Mouse (Mus musculus): ENCODE measurements at regions not wholly inside any gene's neighbourhood (a gene's known extent, or its start where the extent isn't known, plus 50 kb on each side); places are given as distances from the start of the nearest gene placed in this dataset.

DNA sequence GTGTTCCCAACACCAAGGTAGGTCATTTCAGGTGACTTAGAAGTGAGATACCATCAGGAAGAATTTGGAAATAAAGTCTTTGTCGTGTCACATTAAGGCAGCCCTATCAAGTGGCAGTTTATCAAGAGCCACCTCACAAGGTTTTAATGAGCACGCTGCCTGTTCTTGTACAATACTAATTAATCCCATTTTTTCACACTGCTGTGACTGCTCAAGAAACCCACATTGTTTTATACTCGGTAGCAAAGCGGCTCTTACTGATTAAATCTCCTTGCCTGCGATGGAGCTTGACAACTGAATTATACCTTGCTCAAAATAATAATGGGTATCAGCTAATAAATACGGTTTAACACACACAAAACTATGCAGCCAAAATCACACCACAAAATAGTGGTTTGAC, 175.2 kb downstream of the Gm11011 start:
- TF ChIP-seq CTCF (IDR thresholded peaks at IDR 0.05; ENCODE audit: insufficient read depth, low read length), result no peak
- no peak for TF ChIP-seq POLR2A (IDR thresholded peaks at IDR 0.05; ENCODE audit: borderline replicate concordance, extremely low read depth, low read depth, low read length)
